Mouse (Mus musculus): ENCODE results near the gene Gm45711. TPM values are rescaled to one million over a fixed set of nuclear protein-coding genes. Genes with fewer than 3 reads are reported as not detected.
"Not testable (repeated sequence)": the region's sequence is repeated elsewhere in the genome, so short reads cannot be mapped to it uniquely, and the experiment has no call there.

Gm45711 gene
- total RNA-seq (2012; rRNA removed) (not detected in 2 replicates), total RNA-seq (2014; rRNA removed) (not detected in 2 replicates), polyA plus RNA-seq (2012; ENCODE audit: insufficient read length, low read depth) (not detected in 2 replicates)

- DNase-seq (ENCODE audit: extremely low read depth); dilution Hi-C loops (cut with MboI; ENCODE audit: extremely low pct_ligation_motif_present, extremely low pct_unique_long_range_greater_than_20kb, low sequenced_read_pairs): not testable (repeated sequence)
Measured at GRCm38 (mm10) chr8:104309441-104310155, at the start of gene Gm45711, which contains the start of gene Cmtm1. Gene Gm45711, minus strand, starts transcription at chr8:104310081. Gene Cmtm1, minus strand, starts transcription at chr8:104310145.

GRCm38 (mm10) chr8:104358637-104359036 lies 48.8 kb upstream of the Gm45711 start:
- TF ChIP-seq CHD1 (IDR thresholded peaks at IDR 0.05; ENCODE audit: low read depth, low read length) = no peak
- no peak for TF ChIP-seq ELF1 (IDR thresholded peaks at IDR 0.05; ENCODE audit: low read depth, low read length)
- TF ChIP-seq ZC3H11A (IDR thresholded peaks at IDR 0.05; ENCODE audit: low read depth, low read length) = no peak
- TF ChIP-seq NRF1 (IDR thresholded peaks at IDR 0.05; ENCODE audit: low read depth, low read length) = no peak
- TF ChIP-seq BHLHE40 (IDR thresholded peaks at IDR 0.05; ENCODE audit: low read depth, low read length) = no peak
- TF ChIP-seq HCFC1 (IDR thresholded peaks at IDR 0.05; ENCODE audit: low read depth, low read length) = no peak
- no peak for TF ChIP-seq SMC3 (IDR thresholded peaks at IDR 0.05; ENCODE audit: low read depth, low read length)
- TF ChIP-seq MAZ (IDR thresholded peaks at IDR 0.05; ENCODE audit: low read depth, low read length) = no peak
- TF ChIP-seq USF1 (IDR thresholded peaks at IDR 0.05; ENCODE audit: low read depth, low read length) = no peak
- no peak for TF ChIP-seq USF2 (conservative IDR thresholded peaks at IDR 0.05; ENCODE audit: low read depth, low read length)
- TF ChIP-seq KAT2A (IDR thresholded peaks at IDR 0.05; ENCODE audit: insufficient replicate concordance, low read length) = no peak
- no peak for TF ChIP-seq EP300 (IDR thresholded peaks at IDR 0.05; ENCODE audit: low read length)
- TF ChIP-seq MEF2A (IDR thresholded peaks at IDR 0.05; ENCODE audit: borderline replicate concordance, low read depth, low read length) = no peak
- TF ChIP-seq MAX (IDR thresholded peaks at IDR 0.05; ENCODE audit: low read length) = no peak
- no peak for TF ChIP-seq ETS1 (conservative IDR thresholded peaks at IDR 0.05; ENCODE audit: low read depth, low read length)
- TF ChIP-seq ZNF384 (IDR thresholded peaks at IDR 0.05; ENCODE audit: low read depth, low read length) = no peak
- TF ChIP-seq SIN3A (IDR thresholded peaks at IDR 0.05; ENCODE audit: low read length) = no peak
- no peak overlapping the region for H3K27ac ChIP-seq (ENCODE audit: insufficient read depth, low read depth)
- no peaks in the 10 kb centered on the region for H3K27me3 ChIP-seq (replicated peaks)
- in situ Hi-C loops (cut with MboI; ENCODE audit: low pct_ligation_motif_present, low pct_unique_long_range_greater_than_20kb, low sequenced_read_pairs) (loop anchor here (25.0 kb wide), 1 partner anchor 179 kb away; the partner anchor contains the start of genes Car7 and Nae1), dilution Hi-C loops (cut with MboI; ENCODE audit: extremely low pct_ligation_motif_present, extremely low pct_unique_long_range_greater_than_20kb, low sequenced_read_pairs) (no loop called here)
- H3K4me1 ChIP-seq (ENCODE audit: control insufficient read depth in 1 of 2, insufficient read depth in 2 of 2) = peaks cover 0 to 6% of the 10 kb centered on the region in 2 experiments; a peak in 1 of 4 replicates
- H3K9me3 ChIP-seq (replicated peaks; ENCODE audit: low read length) = no peaks in the 10 kb centered on the region
- H3K4me3 ChIP-seq (replicated peaks in 1 of 3; ENCODE audit: low read depth in 2 of 3, low read length in 2 of 3, poor library complexity in 1 of 3) = no peak overlapping the region
- DNase-seq (ENCODE audit: extremely low read depth) = no peak
- H3K36me3 ChIP-seq (replicated peaks in 1 of 2; ENCODE audit: control insufficient read depth in 1 of 2, insufficient read depth in 1 of 2, low read length in 1 of 2) = peaks cover 0 to 23% of the 10 kb centered on the region in 2 experiments
- H3K4me2 ChIP-seq (ENCODE audit: insufficient read depth, low read depth, poor library complexity, severe bottlenecking) = no peak overlapping the region
- no peaks in the 10 kb centered on the region for H3K79me2 ChIP-seq (replicated peaks; ENCODE audit: control insufficient read depth, extremely low read depth, insufficient read depth, poor library complexity, severe bottlenecking)
- H3K9ac ChIP-seq (ENCODE audit: insufficient read depth, low read depth) = no peak overlapping the region

More at GRCm38 (mm10) chr8:104309441-104310155, at the start of gene Gm45711, which contains the start of gene Cmtm1:
- H3K4me3 ChIP-seq (replicated peaks in 1 of 3; ENCODE audit: low read depth in 2 of 3, low read length in 2 of 3, poor library complexity in 1 of 3); H3K9ac ChIP-seq (ENCODE audit: insufficient read depth, low read depth); H3K9me3 ChIP-seq (replicated peaks; ENCODE audit: low read length); H3K36me3 ChIP-seq (replicated peaks in 1 of 2; ENCODE audit: control insufficient read depth in 1 of 2, insufficient read depth in 1 of 2, low read length in 1 of 2); H3K79me2 ChIP-seq (replicated peaks; ENCODE audit: control insufficient read depth, extremely low read depth, insufficient read depth, poor library complexity, severe bottlenecking); H3K27ac ChIP-seq (ENCODE audit: insufficient read depth, low read depth); H3K27me3 ChIP-seq (replicated peaks); H3K4me2 ChIP-seq (ENCODE audit: insufficient read depth, low read depth, poor library complexity, severe bottlenecking); H3K4me1 ChIP-seq (ENCODE audit: control insufficient read depth in 1 of 2, insufficient read depth in 2 of 2); in situ Hi-C loops (cut with MboI; ENCODE audit: low pct_ligation_motif_present, low pct_unique_long_range_greater_than_20kb, low sequenced_read_pairs): not testable (repeated sequence)
